Mouse (Mus musculus): ENCODE results near the gene Ran.
A peak's percentile ranks its signal among the peaks of the same experiment; 100 is the strongest.
"Not testable (repeated sequence)": the region's sequence is repeated elsewhere in the genome, so short reads cannot be mapped to it uniquely, and the experiment has no call there.

Gene Ran

DNA sequence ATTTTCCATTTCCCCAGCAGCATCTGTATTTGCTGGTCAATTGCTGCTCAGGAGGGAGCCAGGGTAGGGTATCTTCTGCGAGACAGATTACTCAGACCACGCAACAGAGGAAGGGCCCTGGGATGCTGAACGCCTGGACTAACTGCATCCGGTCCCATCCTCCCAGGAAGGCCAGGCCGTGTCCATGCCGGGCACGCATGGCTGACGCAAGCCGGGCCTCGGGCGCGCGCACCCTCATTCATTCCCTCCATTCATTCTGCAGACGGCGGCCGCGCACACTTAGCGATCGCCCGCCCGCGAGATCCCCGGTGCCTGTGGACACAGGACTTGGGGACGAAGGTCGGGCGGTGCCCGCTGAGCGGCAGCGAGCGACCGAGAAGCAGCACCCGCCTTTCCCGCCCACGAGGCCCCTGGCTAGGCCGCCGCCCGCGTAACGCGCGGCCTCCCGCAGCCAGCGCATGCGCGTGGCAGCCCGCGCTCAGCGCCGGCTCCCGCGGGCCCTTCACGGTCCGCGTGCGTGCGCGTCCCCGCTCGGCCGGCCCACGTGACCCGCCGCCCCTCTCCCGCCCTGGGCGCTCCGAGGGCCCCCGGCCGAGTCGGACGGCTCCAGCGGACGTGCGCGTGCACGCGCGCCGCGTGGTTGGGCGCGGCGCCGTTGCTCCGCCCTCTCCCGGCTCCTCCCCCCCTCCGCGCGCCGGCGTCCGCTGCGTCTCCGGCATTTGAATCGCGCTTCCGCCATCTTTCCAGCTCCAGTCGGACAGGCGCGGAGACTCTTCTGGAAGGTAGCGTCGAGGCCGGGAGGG is at the start of gene Ran:
Gene Ran, plus strand, starts transcription at position 573 of the 803 bp plus-strand sequence.
- DNase-seq: peak; percentile 92 to 96

- no peak for DNase-seq
Measured at GRCm38 (mm10) chr5:128970878-128971277, 49.0 kb upstream of the Ran start.

GRCm38 (mm10) chr5:128971298-128971697 is 48.6 kb upstream of the Ran start:
- peak in 1 of 2 experiments; percentile 58 for DNase-seq

DNA sequence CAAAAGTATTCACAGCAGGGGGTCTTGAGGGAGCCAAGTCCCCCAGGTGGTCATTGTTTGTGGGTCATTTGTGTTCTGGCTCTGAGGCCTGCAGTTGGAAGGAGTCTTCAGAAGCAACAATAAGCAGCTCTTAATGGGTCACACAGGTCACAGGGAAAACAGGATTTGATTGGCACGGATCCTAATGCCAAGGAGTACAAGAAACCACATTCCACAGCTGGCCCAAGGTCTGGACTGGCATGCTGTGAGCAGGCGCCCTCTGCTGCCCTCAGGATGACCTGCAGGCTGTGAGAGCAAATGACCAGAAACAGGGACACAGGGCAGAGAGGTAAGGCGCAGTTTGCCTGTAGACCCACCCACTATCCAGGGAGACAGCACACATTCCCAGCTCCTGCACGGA is 43.6 kb upstream of the Ran start:
- no peak for DNase-seq

- not testable (repeated sequence) for DNase-seq
Measured at GRCm38 (mm10) chr5:128977466-128977865, 42.4 kb upstream of the Ran start.

GRCm38 (mm10) chr5:128978957-128979356 is 40.9 kb upstream of the Ran start:
- DNase-seq: no peak

DNA sequence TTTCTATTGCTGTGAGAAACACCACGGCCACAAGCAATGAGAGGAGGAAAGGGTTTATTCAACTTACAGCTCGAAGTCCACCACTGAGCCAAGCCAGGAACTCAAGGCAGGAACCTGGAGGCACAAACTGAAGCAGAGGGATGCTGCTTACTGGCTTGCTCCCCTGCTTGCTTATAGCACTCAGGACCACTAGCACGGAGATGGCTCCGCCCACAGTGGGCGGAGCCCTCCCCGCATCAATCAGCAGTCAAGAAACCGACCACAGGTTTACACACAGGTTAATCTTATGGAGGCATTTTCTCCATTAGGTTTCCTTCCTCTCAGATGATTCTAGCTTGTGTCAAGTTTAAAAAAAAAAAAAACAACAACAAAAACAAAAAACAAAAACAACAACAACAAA is 39.0 kb upstream of the Ran start:
- no peak for DNase-seq

DNA sequence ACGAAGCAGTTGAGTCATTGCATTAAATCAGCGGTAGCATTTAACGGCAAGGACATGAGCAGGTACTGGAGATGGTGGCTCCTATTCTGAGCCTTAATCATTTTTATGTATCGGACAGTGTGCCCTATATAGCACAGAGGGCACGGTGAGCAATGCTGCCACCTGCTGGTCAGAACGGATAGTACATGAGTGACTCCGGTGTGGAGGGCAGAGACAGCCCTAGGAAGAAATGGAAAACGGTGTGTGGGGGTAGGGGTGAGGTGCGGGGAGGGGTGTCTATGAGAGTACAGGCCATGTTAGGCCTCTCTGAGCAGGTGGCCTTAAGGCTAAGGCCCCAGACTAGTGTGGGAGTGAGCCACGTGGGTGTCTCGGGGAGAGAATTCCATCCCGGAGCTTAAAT is 38.3 kb upstream of the Ran start:
- peak in 1 of 2 experiments; percentile 66 for DNase-seq

- no peak for DNase-seq
Measured at GRCm38 (mm10) chr5:128984536-128984935, 35.3 kb upstream of the Ran start.

DNA sequence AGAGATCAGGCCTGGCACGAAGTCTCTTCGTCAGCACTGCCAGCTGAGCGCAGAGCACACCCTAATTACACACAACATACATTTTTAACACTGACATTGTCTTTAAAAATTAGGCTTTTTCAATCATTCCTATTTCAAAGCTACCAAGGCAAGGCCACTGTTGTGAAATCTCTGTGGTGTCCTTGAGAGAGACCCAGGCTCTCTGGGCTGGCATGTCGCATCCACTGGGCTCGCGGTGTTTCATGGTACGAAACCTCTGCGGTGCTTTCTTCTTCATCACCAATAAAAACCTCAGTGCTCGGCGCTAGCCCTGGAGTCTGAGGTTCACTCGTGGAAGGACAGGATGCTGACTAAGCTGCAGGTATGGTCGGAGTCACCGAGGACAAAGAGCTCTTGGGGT is 33.9 kb upstream of the Ran start:
- DNase-seq: no peak

- DNase-seq: no peak
Measured at GRCm38 (mm10) chr5:128987141-128987954, 32.5 kb upstream of the Ran start.

DNA sequence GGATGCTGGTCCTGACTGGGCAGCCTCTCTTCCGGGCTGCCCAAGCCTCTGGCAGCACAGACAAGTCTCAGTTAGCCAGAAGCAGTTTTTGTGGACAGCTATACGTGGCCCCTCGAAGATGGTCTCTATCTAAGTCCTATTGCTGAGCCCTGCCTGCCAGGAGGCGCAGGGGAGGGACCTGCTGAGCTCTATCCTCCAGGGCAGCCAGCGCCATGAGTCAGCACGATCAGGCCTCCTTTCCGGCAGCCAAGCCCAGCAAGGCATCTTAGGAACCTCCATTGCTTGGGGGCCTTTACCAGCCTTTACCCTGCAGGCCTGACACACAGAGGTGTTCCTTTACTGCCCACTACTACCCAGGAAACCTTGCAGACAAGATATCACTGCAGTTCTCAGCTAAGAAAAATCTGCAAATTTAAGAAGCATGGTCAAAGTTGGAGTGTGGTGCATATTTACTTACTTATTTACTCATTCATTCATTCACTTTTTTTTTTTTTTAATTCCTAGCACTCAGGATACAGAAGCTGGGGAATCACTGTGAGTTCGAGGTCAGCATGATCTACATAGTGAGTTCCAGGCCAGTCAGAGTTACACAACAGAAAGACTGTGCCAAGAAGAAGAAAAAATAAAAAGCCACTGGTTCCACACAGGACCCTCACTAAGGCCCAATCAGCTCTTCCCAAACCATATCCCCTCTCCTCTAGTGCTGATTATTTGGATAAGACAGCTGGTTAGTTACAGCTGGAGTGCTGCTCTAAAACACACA is 19.0 kb upstream of the Ran start:
- no peak for DNase-seq

DNA sequence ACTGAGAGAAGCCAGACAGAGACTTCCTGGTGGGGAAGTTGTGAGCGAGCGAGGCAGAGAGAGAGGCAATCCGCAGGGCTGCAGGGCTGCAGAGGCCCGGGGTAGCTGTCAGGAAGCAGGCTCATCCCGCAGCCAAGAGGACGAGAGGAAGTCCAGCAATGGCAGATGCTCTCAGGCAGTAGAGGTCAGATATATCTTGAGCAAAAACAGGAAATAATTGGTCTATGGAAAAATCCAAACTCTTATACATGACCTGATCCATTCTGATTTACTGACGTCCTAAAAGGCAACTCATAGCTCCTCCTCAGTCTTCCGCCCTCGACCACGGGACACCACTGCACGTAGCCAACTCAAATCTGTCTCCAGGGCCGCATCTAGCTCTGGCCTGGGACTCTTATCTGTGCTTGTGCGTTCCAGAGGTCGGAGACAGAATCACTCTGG is 17.3 kb upstream of the Ran start:
- DNase-seq: no peak

GRCm38 (mm10) chr5:129005416-129005815 is 14.5 kb upstream of the Ran start:
- no peak for DNase-seq

DNA sequence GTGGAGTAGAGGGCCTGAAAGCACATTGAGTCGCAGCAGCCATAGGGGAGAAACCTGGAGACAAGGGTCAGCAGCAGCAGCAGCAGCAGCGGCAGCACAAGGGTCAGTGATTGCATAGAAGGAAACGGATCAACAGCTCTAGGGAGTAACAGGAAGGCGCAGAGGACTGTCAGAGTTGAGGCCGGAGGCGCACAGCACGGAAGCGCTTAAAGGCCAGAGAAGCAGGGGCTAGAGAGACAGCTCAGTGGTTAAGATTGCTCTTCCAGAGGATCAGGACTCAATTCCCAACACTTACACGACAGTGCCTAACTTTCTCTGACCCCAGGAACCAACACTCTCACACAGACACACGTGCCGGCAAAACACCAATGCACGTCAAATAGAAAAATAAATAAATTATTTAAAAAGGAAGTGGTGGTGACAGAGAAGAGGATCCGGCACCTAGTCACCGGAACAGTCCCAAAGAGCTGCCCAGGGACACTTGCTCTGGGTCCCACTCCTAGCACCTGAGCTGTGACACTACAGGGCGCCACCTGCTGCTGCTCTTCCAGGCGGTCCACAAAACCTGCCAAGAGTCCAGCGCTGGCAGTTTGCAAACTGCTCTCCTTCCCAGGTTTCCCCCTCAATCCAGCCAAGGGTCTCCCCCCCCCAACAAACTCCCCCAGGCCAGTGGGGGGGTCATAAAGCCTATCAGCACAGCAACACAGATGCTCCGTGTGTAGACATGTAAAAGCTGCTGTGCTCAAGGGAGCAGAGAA is 13.7 kb upstream of the Ran start:
- DNase-seq: no peak

DNA sequence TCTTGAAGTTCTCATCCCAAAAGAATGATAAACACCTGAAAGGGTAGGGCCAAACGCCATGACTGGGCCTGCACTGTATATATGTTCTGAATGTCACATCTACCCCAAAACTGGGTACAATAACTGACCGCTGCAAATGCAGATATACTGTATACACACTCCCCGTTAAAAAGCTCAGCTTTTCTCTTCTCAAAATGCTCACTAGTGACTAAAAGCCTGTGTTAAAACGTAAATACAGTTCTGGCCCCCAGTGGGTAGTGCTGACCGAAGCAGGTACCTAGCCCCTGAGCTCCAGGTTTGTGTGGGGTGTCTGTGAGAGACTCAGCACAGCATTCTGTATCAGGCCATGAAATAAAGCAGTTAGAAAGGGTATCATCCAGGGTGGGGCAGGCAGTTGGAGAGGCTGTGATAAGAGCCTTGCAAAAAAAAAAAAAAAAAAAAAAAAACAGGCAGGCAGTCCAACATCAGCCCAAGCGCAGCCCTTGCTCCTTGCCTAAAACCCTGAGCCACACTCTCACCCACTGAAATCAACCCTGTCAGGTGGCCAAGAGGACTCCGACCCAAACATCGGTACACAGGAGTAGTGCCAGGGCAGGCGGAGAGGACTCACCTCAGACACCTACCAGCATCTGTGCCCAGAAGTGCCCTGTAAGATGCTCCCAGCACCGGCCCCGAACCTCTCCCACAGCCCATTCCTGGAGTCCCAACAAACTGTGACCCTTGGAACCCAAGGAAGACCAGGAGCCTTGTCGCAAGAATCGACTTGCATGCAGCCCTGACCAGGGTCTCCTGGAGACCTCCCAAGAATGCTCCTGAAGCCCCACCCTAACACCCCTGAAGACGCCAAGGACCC is 12.5 kb upstream of the Ran start:
- no peak for DNase-seq

GRCm38 (mm10) chr5:129008008-129008407 is 11.9 kb upstream of the Ran start:
- no peak for DNase-seq

- peak; percentile 87 to 94 for DNase-seq
Measured at GRCm38 (mm10) chr5:129008412-129008826, 11.4 kb upstream of the Ran start, which contains the start of gene Stx2. Gene Stx2, minus strand, starts transcription at chr5:129008574.

DNA sequence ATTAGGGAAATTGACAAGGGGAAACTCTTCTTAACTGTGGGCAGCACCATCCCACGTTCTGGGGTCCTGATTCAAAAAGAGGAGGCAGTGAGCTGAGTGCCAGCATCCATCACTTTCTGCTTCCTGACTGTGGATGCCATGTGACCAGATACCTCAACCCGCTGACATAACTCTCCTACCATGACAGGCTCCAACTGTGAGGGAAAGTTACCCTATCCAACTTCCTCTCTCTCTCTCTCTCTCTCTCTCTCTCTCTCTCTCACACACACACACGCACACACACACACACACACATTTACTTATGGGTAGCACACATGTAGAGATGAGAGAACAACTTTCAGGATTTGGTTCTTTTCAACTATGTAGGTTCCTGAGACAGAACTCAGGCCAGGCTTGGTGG is 10.3 kb upstream of the Ran start:
- no peak for DNase-seq

GRCm38 (mm10) chr5:129010937-129011336 is 8.9 kb upstream of the Ran start:
- no peak for DNase-seq

DNA sequence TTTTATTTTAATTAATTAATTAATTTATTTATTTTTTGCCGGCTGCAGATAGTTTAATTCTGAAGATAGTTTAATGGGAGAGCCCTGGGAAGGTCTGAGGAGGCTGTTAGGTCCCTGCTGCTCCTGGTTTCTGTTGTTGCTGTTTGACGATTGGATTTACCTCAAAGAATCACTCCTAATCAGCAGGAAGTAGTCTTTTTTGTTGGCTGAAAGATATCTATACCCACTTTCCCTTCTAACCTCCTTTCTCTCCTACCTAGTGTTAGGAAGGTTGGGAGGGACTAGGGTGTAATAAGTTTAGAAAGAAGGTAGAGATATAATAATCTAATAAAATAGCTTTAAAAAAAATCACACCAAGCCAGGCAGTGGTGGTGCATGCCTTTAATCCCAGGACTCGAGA is 4.8 kb upstream of the Ran start:
- DNase-seq: no peak

Data from spleen, adult 18-20 months (tissue).